Mouse (Mus musculus) liver, adult 2 months (tissue): ENCODE results near the gene Mbl1.

Experiments
- CTCF ChIP-seq: fragments of 200-500 bp; IDR thresholded peaks from 2 replicates; pipeline ENCODE4 v1.5.1; 2011; ENCODE audit warnings: low read depth, low read length, control low read depth
- POLR2A ChIP-seq: fragments of 200-500 bp; IDR thresholded peaks from 2 replicates; pipeline ENCODE4 v1.6.1; 2011; ENCODE audit warnings: low read length, control low read depth; ENCODE audit not compliant: insufficient read depth; ENCODE audit errors: extremely low read depth

DNA sequence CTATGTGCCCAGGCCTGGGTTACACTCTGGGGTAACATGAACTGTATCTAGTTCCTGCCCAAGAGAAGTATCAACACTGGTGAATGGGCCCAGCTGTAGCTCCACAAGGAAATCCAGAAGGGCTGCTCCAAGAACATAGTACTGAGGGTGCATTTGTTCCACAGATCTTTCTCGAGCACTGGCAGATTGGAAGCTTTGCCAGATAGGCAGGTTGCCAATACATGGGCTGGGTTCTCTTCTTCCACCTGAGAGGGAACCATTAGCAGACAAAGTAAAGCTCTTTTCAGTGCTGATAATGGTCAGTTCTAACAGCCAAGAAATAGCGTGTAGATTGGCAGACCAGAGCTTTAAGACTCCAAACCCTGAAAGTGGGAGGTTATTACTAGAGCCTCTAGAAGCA is 3.9 kb upstream of the Mbl1 start:
- TF ChIP-seq POLR2A (no peak), CTCF (no peak)
